Mouse (Mus musculus): ENCODE results near the gene Robo2. TPM values are rescaled to one million over a fixed set of nuclear protein-coding genes. Genes with fewer than 3 reads are reported as not detected.
"Not testable (repeated sequence)": the region's sequence is repeated elsewhere in the genome, so short reads cannot be mapped to it uniquely, and the experiment has no call there.

The Robo2 gene
- polyA plus RNA-seq, 1 experiment = 1.4 TPM

GRCm38 (mm10) chr16:74200705-74201104, 210.9 kb downstream of the Robo2 start:
- DNase-seq (ENCODE audit: low read depth) = no peak

GRCm38 (mm10) chr16:74200024-74200703, 211.5 kb downstream of the Robo2 start:
- no peak for DNase-seq (ENCODE audit: low read depth)

- no peak for DNase-seq (ENCODE audit: low read depth)
Observed at GRCm38 (mm10) chr16:74192979-74193554, 218.6 kb downstream of the Robo2 start.

- DNase-seq (ENCODE audit: low read depth) = no peak
Observed at GRCm38 (mm10) chr16:74191621-74192020, 220.0 kb downstream of the Robo2 start.

- DNase-seq (ENCODE audit: low read depth) = no peak
Observed at GRCm38 (mm10) chr16:74182509-74183113, 229.0 kb downstream of the Robo2 start.

GRCm38 (mm10) chr16:74172673-74173072, 239.0 kb downstream of the Robo2 start:
- DNase-seq (ENCODE audit: low read depth) = no peak

- no peak for DNase-seq (ENCODE audit: low read depth)
Observed at GRCm38 (mm10) chr16:74169642-74170041, 242.0 kb downstream of the Robo2 start.

GRCm38 (mm10) chr16:74169121-74169520, 242.5 kb downstream of the Robo2 start:
- no peak for DNase-seq (ENCODE audit: low read depth)

- DNase-seq (ENCODE audit: low read depth) = no peak
Observed at GRCm38 (mm10) chr16:74167832-74168231, 243.8 kb downstream of the Robo2 start.

- DNase-seq (ENCODE audit: low read depth) = no peak
Observed at GRCm38 (mm10) chr16:74162041-74162440, 249.6 kb downstream of the Robo2 start.

GRCm38 (mm10) chr16:74159189-74159588, 252.4 kb downstream of the Robo2 start:
- no peak for DNase-seq (ENCODE audit: low read depth)

GRCm38 (mm10) chr16:74136181-74136580, 275.4 kb downstream of the Robo2 start:
- DNase-seq (ENCODE audit: low read depth) = no peak

- DNase-seq (ENCODE audit: low read depth) = no peak
Observed at GRCm38 (mm10) chr16:74132833-74133232, 278.8 kb downstream of the Robo2 start.

- DNase-seq (ENCODE audit: low read depth) = no peak
Observed at GRCm38 (mm10) chr16:74131370-74131769, 280.3 kb downstream of the Robo2 start.

GRCm38 (mm10) chr16:74128443-74128983, 283.1 kb downstream of the Robo2 start:
- no peak for DNase-seq (ENCODE audit: low read depth)

- DNase-seq (ENCODE audit: low read depth) = no peak
Observed at GRCm38 (mm10) chr16:74113155-74113554, 298.5 kb downstream of the Robo2 start.

- no peak for DNase-seq (ENCODE audit: low read depth)
Observed at GRCm38 (mm10) chr16:74111101-74111500, 300.5 kb downstream of the Robo2 start.

GRCm38 (mm10) chr16:74104449-74104848, 307.2 kb downstream of the Robo2 start:
- DNase-seq (ENCODE audit: low read depth) = not testable (repeated sequence)

GRCm38 (mm10) chr16:74092997-74093801, 318.4 kb downstream of the Robo2 start:
- DNase-seq (ENCODE audit: low read depth) = no peak

GRCm38 (mm10) chr16:74089951-74090350, 321.7 kb downstream of the Robo2 start:
- no peak for DNase-seq (ENCODE audit: low read depth)

- DNase-seq (ENCODE audit: low read depth) = no peak
Observed at GRCm38 (mm10) chr16:74084188-74084587, 327.4 kb downstream of the Robo2 start.

GRCm38 (mm10) chr16:74072671-74073070, 339.0 kb downstream of the Robo2 start:
- DNase-seq (ENCODE audit: low read depth) = no peak

Measured in gonadal fat pad, adult 2 months (tissue).